In genomic region chr2:63876375-63876774, GRCm38 (mm10) we compare ENCODE assay signal across 11 mouse cellular contexts.
DNase-seq lines count a peak whose midpoint lies in the region.
"Had no signal": no experiment of that assay in that cellular context is flagged by ENCODE, and none has a peak within 500 bp of the region (broad histone marks: within the 10 kb centered on the region; RNA-seq: fewer than 3 reads in every experiment).

No protein-coding gene starts in this region.

- DNase-seq in lung, adult 18-20 months = peak; percentile 7 to 29
- DNase-seq in lung, postnatal 25 days (ENCODE audit: low spot score) = no peak
- peak; percentile 91 for DNase-seq in forelimb bud, embryonic 11.5 days (ENCODE audit: low read depth, low spot score)
- peak; percentile 82 to 85 for DNase-seq in kidney, postnatal 25 days
- peak; percentile 49 for DNase-seq in retina, embryonic 14.5 days (ENCODE audit: low spot score)
- no peak for DNase-seq in ovary, adult 18-20 months (ENCODE audit: low spot score)
- DNase-seq in frontal cortex, postnatal 25 days (ENCODE audit: low spot score in 2 of 2) = no peak
- DNase-seq in right cerebral cortex, postnatal 4 days = no peak
- DNase-seq: cerebellum, postnatal 36 days; left cerebral cortex, postnatal 4 days; thymus, postnatal 14 days had no signal

Comparison
In these comparisons a context has a peak if more than half of its experiments do, and no peak if none do; other contexts are left out.
1. DNase-seq: peak in lung, adult 18-20 months (2 of 2), forelimb bud, embryonic 11.5 days (single experiment), kidney, postnatal 25 days (2 of 2) and retina, embryonic 14.5 days (single experiment); none in lung, postnatal 25 days (single experiment), ovary, adult 18-20 months (single experiment), frontal cortex, postnatal 25 days (0 of 2) and right cerebral cortex, postnatal 4 days (single experiment).